Mouse (Mus musculus) brain, embryonic 18.5 days (tissue): ENCODE results near the gene Mapk8ip1.

ENCODE experiments used
- DNase-seq: peaks from one replicate; pipeline ENCODE4 v3.0.0-alpha.2; 2012; ENCODE audit warnings: low read depth, low spot score

Gene Mapk8ip1

DNA sequence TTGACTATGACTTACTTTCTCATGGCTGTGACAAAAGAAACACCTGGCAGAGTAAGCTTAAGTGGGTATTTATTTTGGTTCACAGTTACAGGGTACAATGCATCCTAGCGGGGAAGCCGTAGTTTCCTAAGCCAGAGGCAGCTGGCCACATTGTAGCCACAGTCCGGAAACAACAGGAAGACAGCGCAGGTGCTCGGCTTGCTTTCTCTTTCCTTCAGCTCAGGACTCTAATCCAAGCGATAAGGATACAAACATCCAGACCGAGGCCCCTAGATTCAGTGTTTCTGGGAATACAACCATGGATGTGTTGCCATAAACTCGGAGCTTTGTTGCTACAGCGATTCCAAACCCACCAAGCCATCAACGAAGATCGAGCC is 27.6 kb downstream of the Mapk8ip1 start:
- no peak for DNase-seq

DNA sequence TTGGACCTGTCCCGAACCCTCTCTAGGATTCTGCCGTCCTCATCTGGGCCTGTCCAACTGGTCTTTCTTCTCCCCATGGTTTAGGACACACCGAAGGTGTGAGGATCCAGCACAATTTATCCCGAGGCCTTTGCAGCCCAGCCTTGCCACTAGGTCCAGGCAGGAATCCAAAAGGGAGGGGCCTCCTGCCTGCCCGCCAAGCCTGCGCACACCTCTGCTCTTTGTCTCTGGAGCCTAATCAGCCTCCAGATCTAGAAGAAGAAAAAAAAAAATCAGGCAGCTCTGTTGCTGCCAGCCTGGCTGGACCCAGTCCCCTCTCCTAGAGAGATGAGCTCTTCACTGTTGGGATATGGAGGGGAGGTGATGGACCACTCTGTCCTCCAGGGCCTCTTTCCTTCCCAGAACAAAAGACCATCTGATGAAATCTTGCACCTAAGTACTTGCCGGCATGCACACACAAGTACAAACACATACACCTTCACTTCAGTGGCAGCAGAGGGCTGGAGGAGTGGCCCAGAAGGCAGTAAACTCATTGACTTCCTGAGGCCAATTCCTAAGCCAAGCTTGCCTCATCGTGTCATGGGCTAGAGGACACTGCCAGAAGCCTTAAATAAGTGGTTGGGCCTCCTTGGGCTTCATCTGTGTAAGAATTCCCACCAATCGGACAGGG is 28.2 kb downstream of the Mapk8ip1 start:
- no peak for DNase-seq

DNA sequence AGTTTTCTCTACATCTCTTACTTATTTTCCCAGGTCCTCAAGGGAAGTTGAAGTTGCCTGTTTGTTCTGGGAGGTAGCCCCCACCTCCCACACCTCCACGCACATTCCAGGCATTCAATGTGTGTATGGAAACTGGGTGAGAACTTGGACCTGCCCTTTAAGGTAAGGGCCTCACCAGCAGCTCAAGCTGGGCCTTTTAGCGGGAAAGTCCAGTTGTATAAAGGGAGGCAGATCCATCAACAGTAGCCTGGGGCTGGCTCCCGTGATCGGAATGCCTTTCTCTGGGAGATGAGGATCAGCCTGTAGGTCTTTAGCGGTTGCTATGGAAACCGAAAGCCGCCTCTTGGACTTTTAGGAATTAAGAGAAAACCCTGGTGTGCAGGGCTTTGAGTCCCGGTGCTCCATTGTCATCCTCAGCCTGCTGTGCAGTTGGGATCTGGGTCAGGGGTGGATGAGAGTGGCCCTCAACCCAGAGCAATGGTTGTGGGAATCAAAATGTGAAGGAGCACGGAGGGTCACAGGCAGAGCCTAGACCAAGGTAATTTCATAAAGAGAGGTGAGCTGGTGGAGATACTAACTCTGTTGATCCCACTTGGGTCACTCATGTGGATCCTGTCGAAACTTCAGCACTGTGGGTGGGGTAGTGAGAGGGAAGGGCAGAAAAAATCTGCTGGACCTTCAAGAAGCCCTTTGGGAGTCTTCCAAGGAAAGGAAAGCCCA is 28.9 kb downstream of the Mapk8ip1 start:
- DNase-seq = no peak

DNA sequence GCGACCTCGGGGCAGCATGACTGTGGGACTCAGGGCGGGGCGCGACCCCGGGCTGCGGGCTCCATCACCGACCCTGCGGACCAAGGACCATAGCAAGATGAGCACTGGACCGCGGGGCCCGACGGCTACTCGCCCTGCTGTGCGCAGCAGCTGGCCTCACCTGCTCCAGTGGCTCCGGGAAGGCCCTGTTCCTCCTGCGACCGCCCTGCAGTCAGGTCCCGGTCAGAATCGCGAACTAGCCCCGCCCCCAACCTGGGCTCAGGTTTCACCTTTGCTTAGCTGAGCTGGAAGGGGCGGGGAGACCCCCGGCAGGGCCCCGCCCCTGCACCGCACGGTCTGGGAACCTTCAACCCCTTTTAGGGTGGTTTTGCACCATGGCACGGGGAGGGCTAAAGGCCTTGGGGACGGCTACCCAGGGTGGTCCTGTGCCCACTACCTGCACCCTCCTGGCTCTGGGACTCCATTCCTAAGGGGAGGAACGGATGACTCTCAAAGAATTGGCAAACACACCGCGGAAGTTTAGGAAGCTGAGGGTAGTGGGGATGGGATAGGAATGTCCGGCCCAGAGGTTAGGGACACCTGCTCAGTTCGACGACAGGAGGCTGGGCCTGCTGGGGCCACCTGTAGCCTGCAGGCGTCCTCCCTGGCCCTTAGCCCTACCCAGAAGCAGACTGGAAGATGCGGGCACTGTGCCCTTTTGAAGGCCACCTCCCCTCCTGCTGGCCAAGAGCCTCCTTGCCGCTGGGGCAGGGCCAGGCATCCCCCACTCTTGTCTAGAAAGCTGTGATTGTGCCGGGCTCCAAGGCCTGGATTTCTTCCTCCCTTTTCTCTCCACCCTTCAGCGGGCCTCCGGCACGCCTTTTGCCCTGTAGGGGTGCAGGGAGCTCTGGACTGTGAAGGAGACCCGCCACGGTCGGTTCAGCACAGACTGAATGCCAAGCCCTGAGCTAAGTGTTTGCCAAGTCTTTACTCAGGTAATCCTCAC is 29.9 kb downstream of the Mapk8ip1 start:
- DNase-seq = no peak

DNA sequence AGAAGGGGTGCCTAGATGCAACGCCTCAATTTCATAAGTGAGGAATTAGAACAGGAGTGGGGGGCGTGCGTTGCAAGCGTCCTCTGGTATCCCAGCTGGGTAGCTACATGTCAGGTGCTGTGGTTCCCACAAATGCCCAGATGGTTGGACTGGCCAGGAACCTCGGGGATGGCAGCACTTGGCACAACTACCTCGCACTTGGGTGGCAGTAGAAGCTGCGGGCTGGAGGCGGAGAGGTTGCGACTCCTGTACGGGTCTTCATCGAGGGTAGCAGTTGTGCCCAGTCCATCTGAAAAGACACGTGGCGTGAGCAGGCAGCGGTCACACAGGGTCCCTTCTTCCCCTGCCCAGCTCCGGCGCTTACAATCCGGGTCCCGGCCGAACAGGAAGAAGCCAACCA is 30.7 kb downstream of the Mapk8ip1 start:
- DNase-seq = no peak

DNA sequence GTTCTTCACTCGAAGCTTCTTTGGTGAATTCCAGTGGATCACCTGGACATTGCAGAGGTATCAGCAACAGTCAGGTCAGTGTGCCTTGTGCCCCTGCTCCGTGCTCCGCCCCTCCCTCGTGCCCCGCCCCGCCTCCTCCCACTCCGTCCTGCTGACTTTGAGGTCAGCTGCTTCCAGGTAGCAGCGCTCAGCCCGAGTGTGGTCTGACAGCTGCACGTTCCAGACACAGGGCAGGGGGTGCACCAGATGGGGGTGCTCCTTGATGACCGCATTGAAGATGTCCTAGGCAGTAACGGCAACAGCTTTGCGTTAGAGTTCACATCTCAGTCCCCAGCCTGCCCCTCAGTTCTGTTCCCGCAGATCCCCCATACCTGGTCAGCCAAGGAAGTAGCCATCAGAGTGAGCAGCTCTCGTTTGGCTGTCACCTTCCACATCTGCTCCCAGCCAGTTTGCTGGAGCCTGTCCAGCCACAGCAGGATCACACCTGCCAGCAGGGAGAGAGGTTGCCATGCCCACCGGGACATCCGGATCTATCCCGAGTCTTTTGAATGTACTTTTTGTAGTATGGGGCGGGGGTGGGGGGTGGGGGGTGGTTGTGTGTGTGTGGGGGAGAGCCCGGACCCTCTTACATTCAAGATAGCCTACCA is 33.6 kb downstream of the Mapk8ip1 start:
- no peak for DNase-seq

DNA sequence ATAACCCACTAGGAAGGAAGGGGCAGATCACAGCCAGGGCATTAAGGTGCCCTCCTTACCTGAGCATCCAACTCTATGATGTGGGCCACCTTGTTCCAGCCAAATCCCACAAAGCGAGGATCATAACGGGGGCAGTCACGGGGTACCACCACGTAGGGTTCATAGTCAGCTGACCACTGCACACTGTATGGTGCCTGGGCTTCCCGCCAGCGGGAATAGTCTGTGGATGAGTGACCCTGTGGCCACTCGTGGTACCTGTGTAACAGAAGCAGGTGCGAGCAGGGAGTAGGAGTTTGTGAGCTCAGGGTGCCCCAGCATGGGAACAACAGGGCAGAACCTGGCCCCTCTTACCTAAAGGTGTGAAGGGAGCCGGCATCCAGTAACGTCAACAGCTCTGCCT is 35.5 kb downstream of the Mapk8ip1 start:
- no peak for DNase-seq

DNA sequence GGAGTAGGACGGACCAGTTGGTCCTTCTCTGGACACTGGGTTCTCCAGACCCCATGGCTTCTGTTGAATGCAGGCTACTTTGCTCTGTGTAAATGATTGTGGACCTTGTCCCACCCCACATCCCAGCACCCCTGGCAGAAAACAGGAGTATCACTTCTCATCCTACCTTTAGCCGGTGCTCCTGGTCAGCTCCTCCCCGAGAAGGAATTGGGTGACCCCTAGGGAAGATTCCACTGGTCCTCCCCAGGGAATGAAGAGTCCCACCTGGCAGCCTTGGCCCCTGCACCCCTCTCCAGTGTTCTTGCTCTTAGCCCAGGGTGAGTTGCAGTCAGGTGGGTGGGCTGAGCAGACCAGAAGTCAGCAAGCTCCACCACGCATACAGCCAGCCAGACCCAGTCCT is 37.0 kb downstream of the Mapk8ip1 start:
- DNase-seq = no peak

DNA sequence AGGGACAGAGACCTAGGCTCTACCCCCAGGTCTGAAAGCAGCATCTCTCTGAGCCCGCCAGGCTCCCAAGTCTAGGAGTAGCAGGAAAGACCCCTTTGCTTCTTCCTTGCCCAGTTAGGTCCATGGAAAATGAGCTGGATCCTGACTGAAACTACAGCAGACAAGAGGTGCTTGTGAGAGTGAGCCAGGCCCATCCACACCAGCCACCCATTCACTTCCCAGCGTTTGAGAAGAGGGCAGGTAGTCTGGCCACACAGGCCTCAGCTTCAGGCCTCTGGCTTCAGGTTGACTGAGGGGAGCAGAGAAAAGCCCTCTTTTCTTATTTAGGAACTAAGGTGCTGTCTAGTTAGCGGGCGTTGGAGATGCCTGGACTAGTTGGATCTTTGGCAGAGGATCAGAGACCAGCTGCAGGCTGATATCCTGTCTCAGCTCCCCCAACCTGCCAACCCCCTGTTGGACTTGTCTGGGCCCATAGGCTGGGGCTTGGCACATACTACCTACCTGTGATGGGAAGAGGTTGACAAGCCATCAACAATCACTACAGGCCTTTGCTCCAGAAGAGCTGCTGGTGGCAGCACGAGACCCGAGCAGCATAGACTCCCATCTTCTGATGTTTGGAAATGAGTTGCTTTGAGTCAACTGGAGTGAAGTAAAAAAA is 38.4 kb downstream of the Mapk8ip1 start:
- no peak for DNase-seq

DNA sequence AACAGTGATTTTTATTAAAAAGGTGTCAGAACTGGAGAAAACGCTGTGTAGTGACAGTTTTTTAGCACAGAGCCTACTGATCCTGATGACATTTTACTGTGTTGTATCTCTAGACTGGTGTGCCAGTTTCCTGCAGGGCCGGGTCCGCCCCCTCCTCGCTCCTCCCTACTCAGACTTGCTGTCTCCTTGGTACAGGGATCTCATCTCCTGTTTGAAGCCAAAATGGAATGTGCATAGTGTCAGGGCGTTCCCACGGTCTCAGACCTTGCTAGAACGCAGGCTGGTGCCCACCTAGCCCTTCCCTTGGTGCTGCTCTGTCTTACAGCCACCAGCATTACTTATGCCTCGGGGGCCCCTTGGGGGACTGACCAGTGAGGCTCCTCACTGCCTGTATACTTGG is 39.3 kb downstream of the Mapk8ip1 start:
- DNase-seq = no peak

DNA sequence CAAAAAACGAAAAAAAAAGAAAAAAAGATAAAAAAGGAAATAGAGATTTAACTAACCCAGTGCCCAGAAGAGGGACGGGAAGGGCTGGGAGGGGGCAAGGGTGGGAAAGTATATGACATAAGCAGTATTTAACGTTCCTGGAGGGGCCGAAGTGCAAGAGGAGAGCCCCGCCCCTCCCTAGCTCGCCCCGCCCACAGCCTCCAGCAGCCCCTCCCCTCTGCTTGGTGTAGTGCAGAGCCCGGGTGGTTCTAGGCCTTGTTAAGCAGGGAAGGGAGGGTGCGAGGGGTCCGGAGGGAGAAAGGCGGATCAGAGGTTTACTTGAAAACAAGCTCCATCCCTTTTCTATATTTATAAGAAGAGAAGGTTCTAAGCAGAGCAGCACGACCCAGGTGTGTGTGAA is 40.2 kb downstream of the Mapk8ip1 start:
- DNase-seq = no peak

DNA sequence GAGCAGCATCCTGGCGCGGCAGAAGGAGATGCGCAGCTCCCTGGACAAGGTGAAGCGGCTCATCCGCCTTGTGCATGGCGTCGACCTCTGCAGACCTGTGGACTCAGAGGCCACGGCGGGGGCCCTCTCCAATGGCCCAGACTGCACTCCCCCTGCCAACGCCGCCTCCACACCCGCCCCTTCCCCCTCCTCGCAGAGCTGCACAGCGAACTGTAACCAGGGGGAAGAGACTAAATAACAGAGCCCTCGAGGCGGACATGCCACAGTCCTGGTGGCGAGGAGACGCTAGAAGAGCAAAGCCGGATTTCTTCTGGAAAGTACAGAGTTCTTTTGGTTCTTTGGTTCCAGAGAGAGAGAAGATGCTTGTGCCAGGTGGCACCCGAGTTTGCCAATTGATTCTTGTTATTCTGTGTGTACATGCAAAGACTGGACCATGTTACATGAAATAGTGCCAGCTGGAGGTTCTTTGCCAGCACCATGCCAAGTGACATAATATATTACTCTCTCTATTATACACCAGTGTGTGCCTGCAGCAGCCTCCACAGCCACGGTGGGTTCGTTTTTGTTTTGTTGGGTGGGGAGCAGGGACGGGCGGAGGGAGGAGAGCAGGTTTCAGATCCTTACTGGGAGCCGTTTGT is 40.8 kb downstream of the Mapk8ip1 start:
- no peak for DNase-seq

DNA sequence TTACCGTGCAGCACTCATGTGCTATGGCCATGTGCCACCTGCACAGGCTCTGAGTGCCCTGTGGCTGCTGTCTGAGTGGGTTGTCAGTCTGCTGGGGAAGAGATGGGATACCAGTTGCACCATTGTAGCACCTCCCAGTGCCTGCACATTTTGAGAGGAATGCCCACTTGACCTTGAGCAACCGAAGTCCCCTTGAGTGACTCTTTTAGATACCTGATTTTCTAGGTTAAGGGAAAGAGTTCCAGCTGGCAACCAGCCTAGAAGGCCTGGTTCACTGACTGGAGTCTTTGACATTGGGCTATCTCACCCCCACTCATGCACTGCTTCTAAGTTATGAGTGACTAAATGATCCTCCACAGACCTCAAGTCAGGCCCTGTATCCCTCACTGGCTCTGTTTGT is 41.8 kb downstream of the Mapk8ip1 start:
- DNase-seq = no peak

DNA sequence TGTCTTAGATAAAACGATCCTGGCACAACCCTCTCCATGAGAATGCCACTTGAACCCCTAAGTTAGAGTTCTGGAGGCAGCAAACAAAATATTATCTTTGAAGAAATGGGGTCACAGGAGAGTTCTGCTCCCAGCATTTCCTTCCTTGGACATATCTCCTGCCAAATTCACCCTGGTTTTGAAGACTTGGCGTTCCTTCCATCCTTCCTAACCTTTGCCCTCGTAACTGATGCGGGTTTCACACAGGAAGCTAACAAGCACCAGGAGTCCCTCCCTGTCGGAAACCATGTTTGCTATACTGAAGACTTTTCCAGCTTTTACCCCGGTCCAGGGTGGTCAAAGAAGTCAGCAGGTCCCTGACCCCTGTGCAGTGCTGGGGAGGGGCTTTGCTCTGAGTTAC is 46.8 kb downstream of the Mapk8ip1 start:
- no peak for DNase-seq

DNA sequence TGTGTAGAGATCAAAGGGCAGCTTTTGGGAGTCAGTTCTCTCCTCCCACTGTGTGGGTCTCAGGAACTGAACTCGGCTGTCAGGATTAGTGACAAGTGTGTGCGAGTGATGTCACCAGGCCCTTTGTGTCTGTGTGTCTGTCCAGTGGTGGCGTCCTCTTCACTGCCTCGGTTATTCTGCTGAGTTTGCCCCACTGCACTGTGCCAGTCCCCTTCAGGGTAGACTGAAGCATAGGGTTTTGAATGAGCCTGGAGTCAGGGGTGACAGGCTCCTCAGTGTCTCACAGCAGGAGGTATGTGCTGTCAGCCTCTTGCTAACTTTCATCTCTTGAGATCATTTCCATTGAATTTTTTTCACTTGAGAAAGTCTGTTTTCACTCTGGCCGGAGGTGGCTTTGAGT is 47.7 kb downstream of the Mapk8ip1 start:
- no peak for DNase-seq

DNA sequence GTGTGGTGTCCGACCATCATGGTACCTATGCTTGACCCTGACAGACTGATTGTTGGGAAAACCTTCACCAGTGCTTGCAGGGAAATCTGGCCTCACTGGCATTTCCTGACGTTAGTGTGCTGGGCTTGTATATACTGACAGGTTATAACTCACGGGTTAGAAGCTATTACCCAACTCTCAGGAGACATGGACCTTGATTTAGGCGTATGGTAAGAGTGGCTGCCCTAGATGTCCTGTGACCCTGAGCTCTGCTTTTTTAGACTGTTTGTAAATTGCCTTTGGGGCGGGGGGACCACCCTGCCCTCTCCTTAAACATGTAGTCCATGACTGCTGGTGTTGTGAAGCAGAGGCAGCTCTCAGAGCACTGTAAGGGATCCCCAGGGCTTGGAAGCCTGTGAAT is 50.4 kb downstream of the Mapk8ip1 start:
- no peak for DNase-seq

DNA sequence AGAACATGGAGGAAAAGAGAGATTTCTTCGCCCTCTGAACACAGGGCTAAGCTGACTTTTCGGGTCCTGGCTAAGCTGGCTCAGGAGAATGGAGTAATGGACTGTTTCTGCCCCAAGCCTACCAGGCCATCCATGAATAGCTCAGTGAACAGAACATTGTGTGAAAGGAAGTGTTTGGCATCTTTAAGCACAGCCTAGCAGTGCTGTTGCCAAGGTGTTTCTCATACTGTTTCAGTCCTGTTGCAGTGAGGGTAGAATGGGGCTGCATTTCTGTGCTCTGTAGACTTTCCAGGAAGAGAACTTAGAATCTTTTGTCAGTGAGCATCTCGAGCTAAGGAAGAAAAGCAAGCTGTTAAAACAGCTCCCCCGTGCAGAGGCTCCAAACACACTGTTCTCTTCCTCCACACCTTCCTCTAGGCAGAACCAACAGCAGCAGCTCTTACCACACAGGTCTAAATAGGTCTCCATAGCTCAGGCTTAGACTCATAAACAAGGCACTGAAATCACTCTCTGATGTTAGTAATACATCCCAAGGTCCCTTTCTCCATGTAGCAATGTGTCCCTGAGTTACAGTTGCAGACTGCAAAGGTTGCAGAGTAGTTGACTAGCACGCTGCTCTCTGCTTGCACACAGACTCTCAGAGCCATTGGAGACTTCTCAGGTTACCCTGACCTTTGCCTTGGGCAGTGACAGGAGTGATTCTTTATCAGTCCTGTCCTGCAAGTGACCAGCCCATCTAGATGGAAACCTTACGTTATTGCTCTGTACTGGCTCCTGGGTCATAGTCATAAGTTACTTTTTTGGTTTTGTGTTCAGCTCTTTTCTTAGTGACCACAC is 51.3 kb downstream of the Mapk8ip1 start:
- DNase-seq = no peak

DNA sequence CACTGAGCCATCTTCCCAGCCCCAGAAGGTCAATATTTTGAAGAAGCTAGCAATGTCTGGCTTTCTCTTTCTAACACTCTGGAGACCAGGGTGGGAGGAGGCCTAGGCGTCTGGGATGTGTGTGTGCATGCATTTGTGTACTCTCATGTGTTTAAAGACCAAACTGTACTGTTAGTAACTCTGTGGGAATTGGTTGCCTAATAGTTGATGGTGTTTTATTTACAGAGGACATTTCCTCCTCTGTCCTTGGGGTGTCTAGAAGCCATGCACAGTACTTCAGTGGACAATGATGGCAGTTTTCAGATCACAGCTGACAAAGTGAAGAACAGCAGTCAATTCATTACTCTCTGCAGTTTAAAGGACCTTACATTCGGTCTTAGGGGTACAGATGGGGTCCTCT is 53.9 kb downstream of the Mapk8ip1 start:
- no peak for DNase-seq

DNA sequence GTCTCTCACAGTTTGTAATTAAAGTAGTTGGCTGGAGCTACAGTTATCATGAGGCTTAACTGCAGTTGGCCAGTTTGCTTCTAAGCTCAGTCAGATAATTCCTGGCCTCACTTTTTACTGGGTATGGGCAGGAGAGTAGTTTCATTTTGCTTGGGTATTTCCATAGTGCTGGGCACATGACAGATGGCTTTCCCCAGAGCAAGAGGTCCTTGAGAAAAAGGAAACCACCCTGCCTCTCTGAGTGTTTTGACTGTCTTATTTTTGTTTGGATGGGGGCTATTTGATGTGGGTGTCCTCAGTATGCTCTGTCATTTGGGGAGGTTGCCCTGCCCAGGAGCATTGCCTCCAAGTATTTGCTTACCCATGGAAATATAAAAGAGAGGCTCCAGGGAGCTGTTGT is 58.6 kb downstream of the Mapk8ip1 start:
- DNase-seq = no peak
